Mouse (Mus musculus) cerebellum, adult 2 months (tissue): ENCODE measurements around the gene Cyp39a1.

ENCODE experiments used
- CTCF ChIP-seq: fragments of 200-500 bp; IDR thresholded peaks from 2 replicates; pipeline ENCODE4 v1.5.1; 2011; ENCODE audit warnings: low read depth, mild to moderate bottlenecking, control low read depth, low read length, moderate library complexity, borderline replicate concordance; ENCODE audit not compliant: insufficient read depth
- POLR2A ChIP-seq: fragments of 200-500 bp; IDR thresholded peaks from 2 replicates; pipeline ENCODE4 v1.6.1; 2011; ENCODE audit warnings: low read length, control low read depth, borderline replicate concordance; ENCODE audit not compliant: insufficient read depth

GRCm38 (mm10) chr17:43744425-43744824 is 77.2 kb downstream of the Cyp39a1 start:
- no peak for TF ChIP-seq POLR2A
- TF ChIP-seq CTCF: no peak
